Mouse (Mus musculus): ENCODE measurements around the gene Cd81. TPM values are rescaled to one million over a fixed set of nuclear protein-coding genes. Genes with fewer than 3 reads are reported as not detected.

Cd81 gene
- total RNA-seq (2012; rRNA removed) (86.8 and 105 TPM in 2 replicates), polyA plus RNA-seq (2012; ENCODE audit: insufficient read depth in 1 of 2, insufficient read length in 2 of 2, low read depth in 1 of 2, low replicate concordance in 2 of 2, missing spikeins in 1 of 2) (100 to 1,000 TPM in 1 of 2 experiments, not detected in 1; 133 TPM)

DNA sequence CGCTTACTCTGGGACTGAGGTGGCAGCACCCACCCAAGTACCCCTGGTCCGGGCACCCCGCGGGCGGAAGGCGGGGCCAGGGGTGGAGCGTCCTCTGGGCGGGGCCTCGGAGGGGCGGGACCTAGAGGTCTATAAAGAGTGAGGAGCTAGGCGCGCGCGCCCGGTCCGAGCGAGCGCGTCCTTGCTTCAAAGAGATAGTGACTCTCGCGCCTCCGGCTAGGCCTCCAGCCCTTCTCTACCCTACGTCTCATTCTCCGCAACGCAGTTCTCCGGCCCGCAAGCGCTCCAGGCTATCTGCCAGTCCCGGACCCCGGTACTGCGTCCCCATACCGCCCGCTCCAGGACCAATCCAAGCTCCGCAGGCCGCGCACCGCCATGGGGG is at the start of gene Cd81:
Gene Cd81 (plus strand): TSS at position 114 of the 382 bp plus-strand sequence.
- Histone ChIP-seq H3K9ac (ENCODE audit: control insufficient read depth, low read depth, low read length, poor library complexity, severe bottlenecking) (peak within 1 kb of the TSS; percentile 81), H3K27ac (ENCODE audit: control insufficient read depth, low read depth, low read length) (peak within 1 kb of the TSS; percentile 80), H3K36me3 (ENCODE audit: control insufficient read depth in 1 of 2, insufficient read depth in 2 of 2, low read length in 2 of 2) (peaks cover 0 to 46% of the 10 kb centered on the region in 2 experiments; a peak in 2 of 4 replicates), H3K9me3 (replicated peaks; ENCODE audit: insufficient read depth, low read length) (no peaks in the 10 kb centered on the region), H3K79me2 (ENCODE audit: control insufficient read depth, insufficient read depth, low read length, poor library complexity) (peaks cover 23% of the 10 kb centered on the region), H3K4me3 (ENCODE audit: control insufficient read depth in 1 of 2, insufficient read depth in 1 of 2, low read depth in 2 of 2, low read length in 2 of 2) (peak within 1 kb of the TSS; percentile 73 to 83), H3K27me3 (ENCODE audit: control insufficient read depth in 1 of 2, insufficient read depth in 2 of 2, low read length in 2 of 2) (no peaks in the 10 kb centered on the region), H3K4me1 (ENCODE audit: control insufficient read depth in 1 of 2, insufficient read depth in 2 of 2, low read length in 2 of 2) (peaks cover 31 to 48% of the 10 kb centered on the region in 2 experiments)
- DNase-seq (ENCODE audit: low read depth, low spot score) = peak; percentile 93
- TF ChIP-seq ELF1 (IDR thresholded peaks at IDR 0.05; ENCODE audit: low read depth, low read length) = no peak
- no peak for TF ChIP-seq MAFK (IDR thresholded peaks at IDR 0.05; ENCODE audit: borderline replicate concordance, low read depth, low read length)
- TF ChIP-seq MEF2A (IDR thresholded peaks at IDR 0.05; ENCODE audit: extremely low read depth, insufficient replicate concordance, low read depth, low read length, poor library complexity, severe bottlenecking) = no peak
- no peak for TF ChIP-seq JUND (IDR thresholded peaks at IDR 0.05; ENCODE audit: low read depth, low read length)
- peak; percentile 97 for TF ChIP-seq POLR2AphosphoS2 (IDR thresholded peaks at IDR 0.05; ENCODE audit: low read length)
- no peak; the same call in 1 of the 2 replicates for TF ChIP-seq MAZ (IDR thresholded peaks at IDR 0.05; ENCODE audit: low read depth, low read length)
- no peak for TF ChIP-seq KAT2A (conservative IDR thresholded peaks at IDR 0.05; ENCODE audit: low read depth, low read length)
- TF ChIP-seq MXI1 (IDR thresholded peaks at IDR 0.05; ENCODE audit: low read depth, low read length) = no peak; the same call in none of the 2 replicates
- no peak for TF ChIP-seq EP300 (IDR thresholded peaks at IDR 0.05; ENCODE audit: low read depth in 1 of 2, low read length in 2 of 2)
- TF ChIP-seq ZC3H11A (IDR thresholded peaks at IDR 0.05; ENCODE audit: low read depth, low read length) = no peak
- no peak for TF ChIP-seq GATA1 (IDR thresholded peaks at IDR 0.05; ENCODE audit: low read depth, low read length)
- TF ChIP-seq ETS1 (IDR thresholded peaks at IDR 0.05; ENCODE audit: low read depth, low read length) = 0 out of 2 replicates have a peak, but pooled peaks have one; percentile 6
- TF ChIP-seq SIN3A (IDR thresholded peaks at IDR 0.05; ENCODE audit: low read length) = peak; percentile 70; the same call in 1 of the 2 replicates
- TF ChIP-seq ZMIZ1 (IDR thresholded peaks at IDR 0.05; ENCODE audit: low read depth, low read length) = peak; percentile 98
- peak; percentile 79; the same call in 1 of the 2 replicates for TF ChIP-seq UBTF (IDR thresholded peaks at IDR 0.05; ENCODE audit: borderline replicate concordance, insufficient read depth, low read depth, low read length)
- TF ChIP-seq POLR2AphosphoS5 (IDR thresholded peaks at IDR 0.05; ENCODE audit: borderline replicate concordance, low read depth, low read length) = no peak; the same call in 1 of the 2 replicates
- peak; percentile 74 for TF ChIP-seq HCFC1 (IDR thresholded peaks at IDR 0.05; ENCODE audit: low read depth, low read length)
- TF ChIP-seq ZNF384 (IDR thresholded peaks at IDR 0.05; ENCODE audit: low read depth, low read length) = no peak
- no peak for TF ChIP-seq RAD21 (IDR thresholded peaks at IDR 0.05; ENCODE audit: low read depth, low read length)
- no peak for TF ChIP-seq NRF1 (IDR thresholded peaks at IDR 0.05; ENCODE audit: insufficient read depth, low read depth, low read length, poor library complexity, severe bottlenecking)
- no peak for TF ChIP-seq GABPA (IDR thresholded peaks at IDR 0.05; ENCODE audit: low read depth, low read length)
- no peak for TF ChIP-seq MAX (IDR thresholded peaks at IDR 0.05; ENCODE audit: low read length)
- 0 out of 6 replicates have a peak, but pooled peaks of 1 of the 3 experiments have one; percentile 0 for TF ChIP-seq CTCF (IDR thresholded peaks at IDR 0.05 in 2 of 3, conservative IDR thresholded peaks at IDR 0.05 in 1 of 3; ENCODE audit: control insufficient read depth in 1 of 3, insufficient read depth in 1 of 3, low read depth in 2 of 3, low read length in 3 of 3, poor library complexity in 1 of 3, severe bottlenecking in 1 of 3)
- TF ChIP-seq ZKSCAN1 (IDR thresholded peaks at IDR 0.05; ENCODE audit: low read depth, low read length) = no peak
- no peak for TF ChIP-seq BHLHE40 (IDR thresholded peaks at IDR 0.05; ENCODE audit: borderline replicate concordance, low read depth, low read length)
- TF ChIP-seq MYC (IDR thresholded peaks at IDR 0.05; ENCODE audit: low read depth, low read length) = no peak
- no peak for TF ChIP-seq RCOR1 (IDR thresholded peaks at IDR 0.05; ENCODE audit: low read depth, low read length)
- TF ChIP-seq E2F4 (IDR thresholded peaks at IDR 0.05; ENCODE audit: borderline replicate concordance, low read depth, low read length) = no peak
- peak; percentile 98 for TF ChIP-seq NELFE (IDR thresholded peaks at IDR 0.05; ENCODE audit: low read depth, low read length)
- TF ChIP-seq POLR2A (IDR thresholded peaks at IDR 0.05; ENCODE audit: control insufficient read depth in 1 of 2, insufficient read depth in 1 of 2, low read depth in 1 of 2, low read length in 2 of 2, poor library complexity in 1 of 2) = peak; percentile 86 to 99
- TF ChIP-seq TBP (IDR thresholded peaks at IDR 0.05; ENCODE audit: low read depth, low read length) = peak; percentile 97
- TF ChIP-seq TAL1 (IDR thresholded peaks at IDR 0.05; ENCODE audit: low read length) = no peak
- no peak; the same call in 1 of the 2 replicates for TF ChIP-seq TCF12 (IDR thresholded peaks at IDR 0.05; ENCODE audit: low read depth, low read length)
- TF ChIP-seq CHD2 (IDR thresholded peaks at IDR 0.05; ENCODE audit: low read length) = no peak
- no peak; the same call in 1 of the 2 replicates for TF ChIP-seq SMC3 (IDR thresholded peaks at IDR 0.05; ENCODE audit: low read depth, low read length)
- no peak for TF ChIP-seq USF1 (IDR thresholded peaks at IDR 0.05; ENCODE audit: low read depth, low read length)
- TF ChIP-seq CHD1 (IDR thresholded peaks at IDR 0.05; ENCODE audit: low read depth, low read length) = no peak

All from MEL (cell line).